Mouse (Mus musculus) kidney, adult 2 months (tissue): ENCODE measurements around the gene Ceacam19. TPM values are rescaled to one million over a fixed set of nuclear protein-coding genes. Genes with fewer than 3 reads are reported as not detected.

Experiments used
- DNase-seq: peaks from one replicate; pipeline ENCODE4 v3.0.0; 2021
- H3K27ac ChIP-seq: fragments of 200-500 bp; 2 replicates; pipeline ENCODE4 v1.5.1; 2012; ENCODE audit warnings: low read depth, low read length, control low read depth, inconsistent platforms; ENCODE audit not compliant: insufficient read depth
- H3K27me3 ChIP-seq: fragments of 200-500 bp; replicated peaks from 2 replicates; pipeline ENCODE4 v1.6.1; 2012; ENCODE audit warnings: mild to moderate bottlenecking, moderate library complexity, low read length, inconsistent platforms; ENCODE audit not compliant: control insufficient read depth, insufficient read depth
- H3K36me3 ChIP-seq: fragments of 200-500 bp; 2 replicates; pipeline ENCODE4 v1.6.1; 2012; ENCODE audit warnings: mild to moderate bottlenecking, moderate library complexity, low read length, inconsistent platforms; ENCODE audit not compliant: control insufficient read depth, insufficient read depth
- H3K4me1 ChIP-seq: fragments of 200-500 bp; 2 replicates; pipeline ENCODE4 v1.6.1; 2011; ENCODE audit warnings: low read length; ENCODE audit not compliant: control insufficient read depth, insufficient read depth
- H3K4me3 ChIP-seq: fragments of 200-500 bp; 2 replicates; pipeline ENCODE4 v1.5.1; 2011; ENCODE audit warnings: mild to moderate bottlenecking, low read depth, low read length, control low read depth; ENCODE audit not compliant: insufficient read depth
- CTCF ChIP-seq: fragments of 200-500 bp; conservative IDR thresholded peaks from 2 replicates; pipeline ENCODE4 v1.5.1; 2011; ENCODE audit warnings: low read depth, mild to moderate bottlenecking, control low read depth, low read length, moderate library complexity, mixed read lengths; ENCODE audit not compliant: insufficient read depth, insufficient read length
- POLR2A ChIP-seq: fragments of 200-500 bp; IDR thresholded peaks from one replicate; pipeline ENCODE4 v1.6.1; 2011; ENCODE audit warnings: low read depth, low read length, control low read depth
- WGBS: fragments of 180-500 bp; shearing (Covaris S2); methylation state at CpG from one replicate; pipeline ENCODE4 v1.1.7; 2018; 5-methylcytosine and 5-hydroxymethylcytosine counted together
- polyA plus RNA-seq: library from polyadenylated mRNA; depleted of rRNA; stranded (reverse); fragments of >200 nt; gene quantifications from 2 replicates; pipeline ENCODE4 v1.2.3, GENCODE M21; 2012

Gene Ceacam19
- polyA plus RNA-seq, 1 experiment = 0.25 TPM

DNA sequence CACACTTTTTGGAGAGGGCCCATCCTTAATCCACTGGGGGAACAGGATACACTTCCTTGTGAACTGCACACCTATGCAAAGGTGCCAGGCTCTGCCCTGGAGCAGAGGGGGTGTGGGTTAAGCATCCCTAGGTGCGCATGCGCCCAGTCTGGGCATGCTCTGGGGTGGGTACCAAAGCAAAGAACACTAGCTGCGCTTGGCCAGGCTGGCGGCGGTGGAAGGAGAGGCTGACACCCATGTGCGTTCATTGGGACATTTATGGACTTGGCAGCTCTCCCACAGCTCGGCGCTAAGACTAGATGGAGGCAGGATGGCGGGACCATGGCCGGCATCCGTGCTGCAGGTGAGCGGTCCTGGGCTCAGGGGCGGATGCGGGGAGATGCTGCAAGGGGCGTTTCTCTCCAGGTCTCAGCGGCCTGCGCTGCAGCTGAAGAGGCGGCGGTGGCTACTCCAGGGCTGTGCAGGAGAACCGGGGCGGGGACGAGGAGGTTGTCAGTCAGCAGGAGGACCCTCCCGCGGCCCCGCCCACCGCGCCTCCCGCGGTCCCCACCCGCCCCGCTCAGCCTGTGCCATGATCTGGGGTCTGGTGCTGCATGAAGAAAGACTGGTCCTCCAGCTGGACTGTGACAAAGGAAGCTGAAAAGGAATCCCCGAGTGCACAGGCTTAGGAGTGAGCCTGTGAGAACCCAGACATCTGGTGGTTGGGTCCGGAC is 35.8 kb downstream of the Ceacam19 start, which contains the start of gene Gm19345:
TSS of gene Gm19345 (plus strand) at position 146 of the 713 bp plus-strand sequence.
- Histone ChIP-seq H3K36me3 (no peaks in the 10 kb centered on the region), H3K27me3 (no peaks in the 10 kb centered on the region; the same call in 1 of the 2 replicates), H3K4me1 (no peaks in the 10 kb centered on the region), H3K4me3 (no peak within 1 kb of the TSS), H3K27ac (no peak within 1 kb of the TSS)
- WGBS = 6% methylated on average over 30 of the region's 33 CpGs
- DNase-seq = no peak
- TF ChIP-seq POLR2A (no peak), CTCF (no peak)

GRCm38 (mm10) chr7:19844521-19845171 is 43.1 kb downstream of the Ceacam19 start:
- no peaks in the 10 kb centered on the region for H3K27me3 ChIP-seq
- H3K36me3 ChIP-seq = no peaks in the 10 kb centered on the region
- TF ChIP-seq POLR2A (no peak), CTCF (no peak)
- no peak for DNase-seq
- no peak overlapping the region for H3K4me3 ChIP-seq
- peaks cover 3% of the 10 kb centered on the region; the same call in 1 of the 2 replicates for H3K4me1 ChIP-seq
- 78% methylated on average over 15 of the region's 15 CpGs for WGBS
- no peak overlapping the region for H3K27ac ChIP-seq

- Histone ChIP-seq H3K27ac (no peak overlapping the region), H3K27me3 (no peaks in the 10 kb centered on the region), H3K4me1 (peaks cover 3% of the 10 kb centered on the region; the same call in 1 of the 2 replicates), H3K4me3 (no peak overlapping the region), H3K36me3 (no peaks in the 10 kb centered on the region)
- peak; percentile 89 for DNase-seq
- WGBS = 6% methylated on average over 11 of the region's 11 CpGs
- peak; percentile 87 for TF ChIP-seq CTCF
- no peak for TF ChIP-seq POLR2A
Measured at GRCm38 (mm10) chr7:19843561-19843960, 44.2 kb downstream of the Ceacam19 start.

DNA sequence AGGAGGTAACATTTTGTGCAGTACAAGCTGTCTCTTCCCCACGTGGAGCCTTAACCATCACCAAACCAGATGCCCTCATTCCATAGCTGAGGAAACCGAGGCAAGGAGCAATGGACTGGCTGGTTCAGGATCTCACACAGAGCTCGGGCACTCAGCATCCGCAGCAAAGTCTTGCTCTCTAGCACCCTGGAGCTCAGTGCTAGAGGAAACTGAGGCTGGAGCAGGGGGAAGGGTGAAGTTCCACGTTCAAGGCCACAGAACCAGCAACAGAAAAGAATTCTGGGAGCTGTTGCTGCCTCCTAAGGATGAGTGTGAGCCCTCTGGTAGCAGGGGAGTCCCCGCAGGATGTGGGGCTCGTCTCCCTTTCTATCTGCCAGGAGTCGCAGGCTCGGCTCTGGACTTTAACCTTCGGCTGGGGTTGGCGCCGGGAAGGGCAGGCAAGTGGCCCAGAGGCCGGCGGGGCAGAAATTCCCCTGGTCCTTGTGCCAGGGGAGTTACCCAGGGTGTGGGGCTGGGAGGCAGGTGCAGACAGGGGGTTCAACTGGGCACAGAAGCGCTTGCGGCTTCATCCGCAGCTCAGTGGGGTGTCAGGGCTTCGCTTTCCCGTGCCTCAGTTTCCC is 44.8 kb downstream of the Ceacam19 start:
- Histone ChIP-seq H3K27me3 (no peaks in the 10 kb centered on the region), H3K4me1 (peaks cover 3% of the 10 kb centered on the region; the same call in 1 of the 2 replicates), H3K27ac (peak overlapping the region; percentile 56), H3K36me3 (no peaks in the 10 kb centered on the region), H3K4me3 (no peak overlapping the region)
- DNase-seq = peak; percentile 94
- WGBS = 33% methylated on average over 19 of the region's 19 CpGs
- TF ChIP-seq POLR2A (no peak), CTCF (no peak)

DNA sequence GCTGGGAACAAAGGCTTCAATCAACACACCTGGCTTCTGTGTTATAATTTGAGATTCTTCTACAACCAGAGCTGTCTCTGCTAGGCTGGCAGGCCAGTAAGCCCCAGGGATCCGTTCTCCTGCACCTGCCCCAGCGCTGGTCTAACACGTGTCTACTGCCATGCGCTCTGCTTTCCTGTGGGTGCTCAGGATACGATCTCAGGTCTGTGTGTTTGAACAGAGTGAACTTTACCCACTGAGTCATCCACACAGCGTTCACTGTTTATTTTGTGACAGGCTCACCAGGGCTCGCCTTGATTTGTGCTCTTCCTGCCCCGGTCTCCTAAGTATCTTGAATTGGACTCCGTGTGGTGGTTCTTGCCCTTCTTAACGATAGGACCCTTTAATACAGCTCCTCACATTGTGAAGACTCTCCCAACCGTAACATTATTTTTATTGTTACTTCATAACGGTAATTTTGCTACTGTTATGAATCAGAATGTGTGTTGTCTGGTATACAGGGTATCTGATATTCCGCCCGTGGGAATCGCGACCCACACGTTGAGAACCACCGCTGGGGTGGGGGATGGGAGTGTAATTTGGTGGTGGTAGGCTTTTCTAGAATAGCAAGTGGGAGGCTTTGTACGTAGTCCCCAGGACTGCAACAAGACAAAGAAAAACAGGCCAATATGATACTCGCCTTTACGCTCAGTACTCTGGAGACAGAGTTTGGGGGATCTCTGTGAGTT is 45.9 kb downstream of the Ceacam19 start:
- no peak for TF ChIP-seq CTCF
- no peak for TF ChIP-seq POLR2A
- peaks cover 3% of the 10 kb centered on the region; the same call in 1 of the 2 replicates for H3K4me1 ChIP-seq
- H3K36me3 ChIP-seq = no peaks in the 10 kb centered on the region
- peak; percentile 75 for DNase-seq
- no peak overlapping the region for H3K4me3 ChIP-seq
- H3K27me3 ChIP-seq = no peaks in the 10 kb centered on the region
- WGBS = 66% methylated on average over 21 of the region's 21 CpGs
- 0 out of 2 replicates have a peak overlapping the region, but pooled peaks have one; percentile 1 for H3K27ac ChIP-seq

GRCm38 (mm10) chr7:19840936-19841335 is 46.8 kb downstream of the Ceacam19 start:
- no peak for TF ChIP-seq POLR2A
- no peak for TF ChIP-seq CTCF
- whole genome bisulfite sequencing = 94% methylated on average over 3 of the region's 3 CpGs

More at GRCm38 (mm10) chr7:19840936-19841335, 46.8 kb downstream of the Ceacam19 start:
- H3K27ac ChIP-seq = no peak overlapping the region
- no peaks in the 10 kb centered on the region for H3K27me3 ChIP-seq
- peaks cover 3% of the 10 kb centered on the region; the same call in 1 of the 2 replicates for H3K4me1 ChIP-seq
- no peaks in the 10 kb centered on the region for H3K36me3 ChIP-seq
- H3K4me3 ChIP-seq = no peak overlapping the region
- DNase-seq = no peak
